ENCODE assay signal across 15 mouse cellular contexts in genomic region chr13:110692696-110693095, GRCm38 (mm10).
"Had no signal": no experiment of that assay in that cellular context is flagged by ENCODE, and none has a peak within 500 bp of the region (broad histone marks: within the 10 kb centered on the region; RNA-seq: fewer than 3 reads in every experiment).

No protein-coding gene starts in this region.

- H3K9me3 ChIP-seq: limb, embryonic 10.5 days; limb, embryonic 13.5 days; liver, embryonic 12.5 days; liver, embryonic 15.5 days had no signal

- H3K27me3 ChIP-seq: limb, embryonic 13.5 days; liver, embryonic 12.5 days; liver, embryonic 15.5 days had no signal

- H3K4me3 ChIP-seq: layer of hippocampus, adult 2 months; limb, embryonic 10.5 days; limb, embryonic 13.5 days; liver, embryonic 12.5 days; liver, embryonic 15.5 days had no signal

- H3K9ac ChIP-seq: limb, embryonic 13.5 days; liver, embryonic 12.5 days; liver, embryonic 15.5 days; lung, embryonic 14.5 days had no signal

- DNase-seq: kidney, postnatal 25 days; layer of hippocampus, adult 9-11 months; liver; midbrain, embryonic 14.5 days; thymus, adult 18-20 months; thymus, postnatal 36 days had no signal

- H3K36me3 ChIP-seq: limb, embryonic 10.5 days; limb, embryonic 13.5 days; liver, embryonic 12.5 days; liver, embryonic 15.5 days had no signal

- H3K4me1 ChIP-seq: liver, embryonic 12.5 days; liver, embryonic 15.5 days had no signal

- ATAC-seq: liver, embryonic 12.5 days; lung, postnatal 0 days had no signal

- H3K27ac ChIP-seq: kidney, postnatal 0 days; layer of hippocampus, adult 2 months; limb, embryonic 10.5 days; limb, embryonic 13.5 days; liver, embryonic 12.5 days; liver, embryonic 15.5 days; macrophage had no signal

- H3K4me2 ChIP-seq: limb, embryonic 13.5 days; liver, embryonic 12.5 days; liver, embryonic 15.5 days; lung, embryonic 14.5 days had no signal
